Mouse (Mus musculus) heart, postnatal 0 days (tissue): ENCODE data around the gene Cldn14.

Experiments
- CTCF ChIP-seq: IDR thresholded peaks from 2 replicates; pipeline ENCODE4 v1.5.1; 2016; ENCODE audit warnings: antibody characterized with exemption, control low read depth, low read depth
- EP300 ChIP-seq: IDR thresholded peaks from 2 replicates; pipeline ENCODE4 v1.6.1; 2016; ENCODE audit warnings: antibody characterized with exemption, low read depth

- TF ChIP-seq CTCF (no peak), EP300 (no peak)
These were observed 40.7 kb downstream of the Cldn14 start for GRCm38 (mm10) chr16:93967893-93968292.
